Mouse (Mus musculus): ENCODE results near the gene Ppib. TPM values are rescaled to one million over a fixed set of nuclear protein-coding genes. Genes with fewer than 3 reads are reported as not detected.

Gene Ppib
- polyA plus RNA-seq, 1 experiment from 2014 or later, result 668 TPM

DNA sequence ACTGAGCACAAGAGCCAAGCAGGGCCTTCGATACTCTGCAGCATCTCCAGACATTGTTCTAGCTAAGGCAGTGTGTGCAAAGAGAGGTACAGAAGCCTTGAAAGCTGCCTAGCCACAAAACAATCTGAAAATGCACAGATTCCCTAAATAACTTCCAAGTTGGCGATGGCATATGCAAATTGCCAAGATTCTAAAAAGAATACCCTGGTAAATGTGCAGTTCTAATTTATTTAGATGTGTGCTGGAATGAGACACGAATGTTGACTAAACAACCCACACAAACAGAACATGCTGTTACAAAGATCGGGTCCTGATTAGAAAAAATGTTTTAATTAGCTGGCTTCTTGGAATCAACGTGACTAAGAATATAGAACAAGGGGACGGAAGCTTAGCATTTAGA is 42.6 kb downstream of the Ppib start:
- H3K9me3 ChIP-seq (replicated peaks), result no peaks in the 10 kb centered on the region
- peaks cover 80% of the 10 kb centered on the region for H3K36me3 ChIP-seq
- ATAC-seq (ENCODE audit: insufficient number of reproducible peaks, low FRiP score, low TSS enrichment, low read depth), result no peak
- H3K27me3 ChIP-seq, result no peaks in the 10 kb centered on the region
- WGBS, result 60% methylated on average over 6 of the region's 6 CpGs
- H3K4me2 ChIP-seq (replicated peaks), result no peak overlapping the region
- no peaks in the 10 kb centered on the region for H3K4me1 ChIP-seq
- H3K4me3 ChIP-seq (replicated peaks), result no peak overlapping the region
- no peak overlapping the region for H3K9ac ChIP-seq
- no peak overlapping the region for H3K27ac ChIP-seq (replicated peaks)

DNA sequence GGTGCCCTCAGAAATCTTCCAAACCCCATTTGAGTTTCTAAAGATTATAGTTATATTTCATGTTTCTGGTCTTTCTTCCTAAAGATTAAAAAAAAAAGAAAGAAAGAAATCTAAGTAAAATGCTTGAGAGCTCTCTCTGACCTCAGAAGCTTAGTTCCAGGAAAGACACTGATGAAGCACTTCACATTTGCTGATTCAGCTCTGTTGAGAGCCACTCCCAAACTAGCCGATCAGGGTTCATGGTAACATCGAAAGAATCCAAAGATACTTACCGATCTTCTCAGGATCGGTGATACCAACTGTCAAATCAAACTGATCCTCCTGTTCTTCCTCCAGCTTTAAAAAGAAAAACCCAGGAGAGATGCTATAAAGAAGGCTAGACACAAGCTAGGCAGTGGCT is 44.6 kb downstream of the Ppib start:
- Histone ChIP-seq H3K27me3 (no peaks in the 10 kb centered on the region), H3K9me3 (replicated peaks) (no peaks in the 10 kb centered on the region), H3K4me1 (no peaks in the 10 kb centered on the region), H3K27ac (replicated peaks) (no peak overlapping the region), H3K9ac (no peak overlapping the region), H3K36me3 (peaks cover 74% of the 10 kb centered on the region), H3K4me3 (replicated peaks) (no peak overlapping the region), H3K4me2 (replicated peaks) (no peak overlapping the region)
- WGBS, result 83% methylated on average over 4 of the region's 4 CpGs
- no peak for ATAC-seq (ENCODE audit: insufficient number of reproducible peaks, low FRiP score, low TSS enrichment, low read depth)

DNA sequence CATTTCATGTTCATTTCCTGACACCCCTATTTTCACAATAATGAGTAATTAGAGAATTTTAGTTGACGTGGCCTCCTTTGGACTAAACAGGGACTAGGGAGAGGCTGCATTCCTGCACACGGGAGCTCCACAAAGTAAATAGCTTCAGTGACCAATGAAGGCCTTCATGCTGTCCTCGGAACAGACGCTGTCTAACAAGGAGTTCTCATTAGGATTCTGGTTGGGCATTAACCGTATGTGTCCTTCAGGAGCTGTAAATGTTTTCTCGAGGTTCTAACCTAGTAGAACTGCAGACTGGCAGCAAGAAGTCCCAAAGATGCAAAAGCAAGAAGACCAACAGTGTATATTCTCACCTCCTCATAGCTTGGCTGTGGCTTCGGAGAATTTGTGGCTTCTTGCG is 45.1 kb downstream of the Ppib start:
- no peaks in the 10 kb centered on the region for H3K4me1 ChIP-seq
- no peak overlapping the region for H3K9ac ChIP-seq
- no peak overlapping the region for H3K4me3 ChIP-seq (replicated peaks)
- no peak for ATAC-seq (ENCODE audit: insufficient number of reproducible peaks, low FRiP score, low TSS enrichment, low read depth)
- H3K36me3 ChIP-seq, result peaks cover 74% of the 10 kb centered on the region
- no peak overlapping the region for H3K27ac ChIP-seq (replicated peaks)
- no peaks in the 10 kb centered on the region for H3K9me3 ChIP-seq (replicated peaks)
- 84% methylated on average over 8 of the region's 8 CpGs for WGBS
- H3K4me2 ChIP-seq (replicated peaks), result no peak overlapping the region
- H3K27me3 ChIP-seq, result no peaks in the 10 kb centered on the region

DNA sequence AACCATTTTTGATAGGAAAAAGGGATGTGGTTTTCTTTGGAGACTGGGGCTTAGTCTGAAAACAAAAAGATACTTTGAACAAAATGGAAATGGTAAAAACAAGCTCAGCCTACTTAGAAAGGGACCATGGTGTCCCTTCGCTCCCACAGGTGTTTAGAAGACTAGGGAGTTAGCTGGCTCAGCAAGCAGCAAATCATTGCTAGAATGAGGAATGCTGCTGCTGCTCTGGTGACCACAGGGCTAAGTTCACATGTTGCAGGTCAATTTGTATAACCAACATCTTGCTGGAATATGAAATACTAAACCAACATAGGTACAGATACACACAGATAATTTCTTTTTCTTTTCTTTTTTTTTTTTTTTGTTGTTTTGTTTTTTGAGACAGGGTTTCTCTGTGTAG is 49.6 kb downstream of the Ppib start:
- no peak overlapping the region for H3K9ac ChIP-seq
- H3K4me2 ChIP-seq (replicated peaks), result no peak overlapping the region
- H3K4me1 ChIP-seq, result 0 out of 2 replicates have a peak, but pooled peaks cover 6% of the 10 kb centered on the region
- H3K4me3 ChIP-seq (replicated peaks), result no peak overlapping the region
- peaks cover 45% of the 10 kb centered on the region for H3K36me3 ChIP-seq
- H3K9me3 ChIP-seq (replicated peaks), result no peaks in the 10 kb centered on the region
- ATAC-seq (ENCODE audit: insufficient number of reproducible peaks, low FRiP score, low TSS enrichment, low read depth), result no peak
- 100% methylated on average over 1 of the region's 1 CpGs for WGBS
- no peaks in the 10 kb centered on the region for H3K27me3 ChIP-seq
- no peak overlapping the region for H3K27ac ChIP-seq (replicated peaks)

DNA sequence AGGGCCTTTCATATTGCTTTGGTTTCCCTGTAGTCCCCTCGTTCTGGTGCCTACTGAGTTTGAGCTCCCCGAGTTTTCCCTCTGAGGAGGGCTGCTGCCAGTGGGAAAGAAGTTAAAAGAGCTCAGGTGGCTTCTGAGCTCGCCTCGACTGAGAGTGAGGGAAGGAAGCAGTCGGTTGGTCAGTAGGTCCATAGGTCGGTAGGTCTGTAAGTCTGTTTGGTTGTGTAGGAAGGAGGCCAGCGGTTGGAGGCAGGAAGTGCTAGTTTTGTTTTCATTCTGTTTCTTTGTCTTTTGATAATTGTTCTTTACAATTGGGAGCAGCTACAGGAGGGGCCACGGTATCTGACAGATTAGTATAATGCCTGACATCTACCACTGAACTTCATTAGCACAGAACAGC is 50.1 kb downstream of the Ppib start:
- ATAC-seq (ENCODE audit: insufficient number of reproducible peaks, low FRiP score, low TSS enrichment, low read depth), result no peak
- Histone ChIP-seq H3K4me2 (replicated peaks) (no peak overlapping the region), H3K9me3 (replicated peaks) (no peaks in the 10 kb centered on the region), H3K27me3 (no peaks in the 10 kb centered on the region), H3K4me3 (replicated peaks) (no peak overlapping the region), H3K36me3 (peaks cover 42% of the 10 kb centered on the region), H3K9ac (no peak overlapping the region), H3K27ac (replicated peaks) (no peak overlapping the region), H3K4me1 (0 out of 2 replicates have a peak, but pooled peaks cover 6% of the 10 kb centered on the region)
- WGBS, result 61% methylated on average over 8 of the region's 8 CpGs

DNA sequence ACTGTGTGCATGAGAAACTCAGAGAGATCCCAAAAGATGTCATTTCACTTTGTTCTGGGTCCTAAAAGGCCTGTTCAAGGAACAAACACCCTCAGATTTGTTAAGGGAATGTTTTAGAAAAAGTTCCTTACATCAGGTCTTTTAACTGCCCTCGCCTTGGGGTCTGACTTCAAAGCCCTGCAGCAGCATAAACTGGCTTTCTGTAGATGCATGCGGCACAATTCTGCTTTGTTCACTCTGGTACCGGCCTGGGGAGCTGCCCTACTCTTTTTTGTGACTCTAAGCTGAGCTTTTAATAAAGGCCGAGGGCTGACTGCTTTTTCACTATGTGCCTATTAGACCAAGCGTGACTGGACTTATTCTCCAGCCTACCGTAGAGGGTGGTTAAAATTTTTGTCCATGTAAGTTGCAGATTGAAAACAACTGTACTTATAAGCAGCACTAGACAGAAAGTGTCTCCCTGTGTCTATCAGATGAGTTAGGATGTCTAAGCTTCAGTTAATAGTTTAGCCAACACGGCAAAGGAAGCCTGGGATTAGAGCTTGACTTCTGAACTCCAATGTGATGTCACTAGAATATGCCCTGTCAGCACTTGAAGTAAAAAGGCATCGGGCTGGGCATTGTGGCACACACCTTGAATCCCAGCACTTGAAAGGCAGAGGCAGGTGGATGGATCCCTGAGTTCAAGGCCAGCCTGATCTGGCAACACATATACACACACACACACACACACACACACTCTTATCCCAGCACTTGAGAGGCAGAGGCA is 50.8 kb downstream of the Ppib start:
- peaks cover 40% of the 10 kb centered on the region for H3K36me3 ChIP-seq
- ATAC-seq (ENCODE audit: insufficient number of reproducible peaks, low FRiP score, low TSS enrichment, low read depth), result no peak; the same call in 1 of the 2 replicates
- H3K4me2 ChIP-seq (replicated peaks), result no peak overlapping the region
- no peaks in the 10 kb centered on the region for H3K9me3 ChIP-seq (replicated peaks)
- no peak overlapping the region for H3K27ac ChIP-seq (replicated peaks)
- no peak overlapping the region for H3K4me3 ChIP-seq (replicated peaks)
- no peak overlapping the region for H3K9ac ChIP-seq
- no peaks in the 10 kb centered on the region for H3K27me3 ChIP-seq
- 45% methylated on average over 8 of the region's 8 CpGs for WGBS
- H3K4me1 ChIP-seq, result 0 out of 2 replicates have a peak, but pooled peaks cover 6% of the 10 kb centered on the region

DNA sequence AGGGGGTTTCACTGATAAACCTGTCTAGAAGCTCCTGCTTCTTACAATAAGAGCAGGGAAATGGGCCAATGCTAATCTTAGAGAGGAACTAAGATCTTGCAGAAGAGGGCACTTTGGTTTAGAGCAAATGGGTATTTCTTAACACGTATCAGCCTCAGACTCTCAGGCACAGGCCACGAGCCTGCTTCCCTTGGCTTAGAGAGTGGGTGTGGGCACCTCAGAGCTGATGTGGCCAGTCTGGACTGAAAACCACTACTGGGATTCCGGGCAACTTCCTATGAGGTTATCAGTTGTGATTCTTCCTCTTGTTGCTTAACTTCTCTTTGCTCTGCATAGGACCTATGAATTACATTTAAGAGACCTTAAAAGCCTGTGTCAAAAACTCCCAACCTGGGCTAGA is 54.3 kb downstream of the Ppib start:
- Histone ChIP-seq H3K4me1 (0 out of 2 replicates have a peak, but pooled peaks cover 6% of the 10 kb centered on the region), H3K9me3 (replicated peaks) (no peaks in the 10 kb centered on the region)

More for the DNA sequence above, 54.3 kb downstream of the Ppib start:
- Histone ChIP-seq H3K4me3 (replicated peaks) (no peak overlapping the region), H3K9ac (no peak overlapping the region), H3K27me3 (no peaks in the 10 kb centered on the region), H3K36me3 (peaks cover 16% of the 10 kb centered on the region; the same call in 1 of the 2 replicates), H3K27ac (replicated peaks) (no peak overlapping the region), H3K4me2 (replicated peaks) (no peak overlapping the region)
- 85% methylated on average over 3 of the region's 3 CpGs for WGBS
- ATAC-seq (ENCODE audit: insufficient number of reproducible peaks, low FRiP score, low TSS enrichment, low read depth), result no peak

Other genes starting within 250 kb of the Ppib start
- gene Zfp609, start 232.7 kb upstream of the Ppib start, polyA plus RNA-seq (2015; fragmentation: Nextera tagmentation; extraction: Ambion mirVana), result 7.9 and 8.5 TPM in 2 replicates
- 135 and 145 TPM in 2 replicates for gene Pclaf, start 170.0 kb upstream of the Ppib start, polyA plus RNA-seq (2015; fragmentation: Nextera tagmentation; extraction: Ambion mirVana)
- 31.8 and 38.1 TPM in 2 replicates for gene Trip4, start 151.4 kb upstream of the Ppib start, polyA plus RNA-seq (2015; fragmentation: Nextera tagmentation; extraction: Ambion mirVana)
- gene Csnk1g1, start 151.3 kb upstream of the Ppib start, polyA plus RNA-seq (2015; fragmentation: Nextera tagmentation; extraction: Ambion mirVana), result 15.7 and 18.0 TPM in 2 replicates
- gene Snx22, start 9.5 kb downstream of the Ppib start, polyA plus RNA-seq (2015; fragmentation: Nextera tagmentation; extraction: Ambion mirVana), result 5.3 and 6.0 TPM in 2 replicates
- 127 and 130 TPM in 2 replicates for gene Snx1, start 66.4 kb downstream of the Ppib start, polyA plus RNA-seq (2015; fragmentation: Nextera tagmentation; extraction: Ambion mirVana)
- gene Ciao2a, start 66.4 kb downstream of the Ppib start, polyA plus RNA-seq (2015; fragmentation: Nextera tagmentation; extraction: Ambion mirVana), result 128 and 129 TPM in 2 replicates
- gene Dapk2, start 98.0 kb downstream of the Ppib start, polyA plus RNA-seq (2015; fragmentation: Nextera tagmentation; extraction: Ambion mirVana), result 17.1 and 18.0 TPM in 2 replicates

Data from embryonic facial prominence, embryonic 15.5 days (tissue).